Comparison of ENCODE assay signal across 8 mouse cellular contexts in the genomic region with DNA sequence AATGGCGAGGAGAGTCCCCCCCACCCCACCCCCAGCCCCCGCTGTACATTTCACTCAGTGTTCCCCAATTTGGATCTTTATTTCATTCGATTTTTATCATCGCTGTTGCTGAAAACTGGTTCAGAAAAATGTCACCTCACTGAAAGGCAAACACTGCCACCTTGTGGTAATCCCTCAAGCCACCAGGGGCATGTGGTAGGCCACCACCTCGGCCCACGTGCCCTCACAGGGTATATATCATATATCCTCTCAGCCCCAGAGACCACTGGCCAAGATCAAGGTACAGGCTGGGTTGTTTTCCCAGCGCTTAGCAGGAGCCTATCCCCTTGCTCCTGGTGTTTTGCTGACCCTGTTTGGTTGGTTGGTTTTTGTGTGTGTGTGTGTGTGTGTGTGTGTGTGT. TPM values are rescaled to one million over a fixed set of nuclear protein-coding genes. Genes with fewer than 3 reads are reported as not detected.
DNase-seq lines count a peak whose midpoint lies in the region; ATAC-seq lines count a peak whose summit lies in the region.

No protein-coding gene starts in this region.

- no peaks in the 10 kb centered on the region for H3K27me3 ChIP-seq in intestine, embryonic 16.5 days (replicated peaks; ENCODE audit: control insufficient read depth, insufficient read depth, low read length)
- no peaks in the 10 kb centered on the region for H3K27me3 ChIP-seq in liver, embryonic 16.5 days (ENCODE audit: control insufficient read depth, insufficient read depth, low read depth, low read length)

- H3K9me3 ChIP-seq in intestine, embryonic 16.5 days (ENCODE audit: control insufficient read depth, low read length): 0 out of 2 replicates have a peak, but pooled peaks cover 6% of the 10 kb centered on the region
- no peaks in the 10 kb centered on the region; the same call in 1 of the 2 replicates for H3K9me3 ChIP-seq in liver, embryonic 16.5 days (replicated peaks; ENCODE audit: control insufficient read depth, low read length)

- H3K4me1 ChIP-seq in intestine, embryonic 16.5 days (ENCODE audit: control insufficient read depth, insufficient read depth, low read length): no peaks in the 10 kb centered on the region
- no peaks in the 10 kb centered on the region for H3K4me1 ChIP-seq in liver, embryonic 16.5 days (ENCODE audit: control insufficient read depth, low read depth, low read length)

- peak; percentile 52; the same call in 1 of the 2 replicates for ATAC-seq in erythroid progenitor cell, adult 5-6 weeks (replicated peaks; ENCODE audit: low FRiP score, poor library complexity, severe bottlenecking)
- peak; percentile 59; the same call in 1 of the 2 replicates for ATAC-seq in intestine, embryonic 16.5 days
- ATAC-seq in liver, embryonic 16.5 days (ENCODE audit: low read depth): 0 out of 2 replicates have a peak, but pooled peaks have one; percentile 32

- no peak overlapping the region for H3K27ac ChIP-seq in intestine, embryonic 16.5 days (ENCODE audit: low read length)
- H3K27ac ChIP-seq in liver, embryonic 16.5 days (ENCODE audit: low read length): no peak overlapping the region

- peak; percentile 58 for DNase-seq in urinary bladder, postnatal 25 days (ENCODE audit: low spot score)
- no peak for DNase-seq in urinary bladder, adult 2 months (ENCODE audit: low spot score)
- DNase-seq in adrenal gland, postnatal 36 days: peak; percentile 66 to 80
- DNase-seq in retina, adult 2 months (ENCODE audit: low read depth, low spot score): peak; percentile 40
- DNase-seq in urinary bladder, adult 18-20 months (ENCODE audit: low spot score in 2 of 2): no peak

- no peaks in the 10 kb centered on the region for H3K36me3 ChIP-seq in intestine, embryonic 16.5 days (ENCODE audit: control insufficient read depth, insufficient read depth, low read length)
- H3K36me3 ChIP-seq in liver, embryonic 16.5 days (ENCODE audit: control insufficient read depth, insufficient read depth): no peaks in the 10 kb centered on the region

- 17% methylated on average over 7 of the region's 7 CpGs for WGBS in intestine, embryonic 16.5 days
- 18% methylated on average over 7 of the region's 7 CpGs for WGBS in liver, embryonic 16.5 days (ENCODE audit: insufficient replicate concordance)

- H3K4me3 ChIP-seq in intestine, embryonic 16.5 days (ENCODE audit: low read length): no peak overlapping the region
- H3K4me3 ChIP-seq in liver, embryonic 16.5 days (ENCODE audit: low read depth, low read length): no peak overlapping the region

- H3K4me2 ChIP-seq in intestine, embryonic 16.5 days (ENCODE audit: low read depth, low read length): no peak overlapping the region
- no peak overlapping the region for H3K4me2 ChIP-seq in liver, embryonic 16.5 days (ENCODE audit: low read depth, low read length)

- H3K9ac ChIP-seq in intestine, embryonic 16.5 days (ENCODE audit: low read depth, low read length): no peak overlapping the region
- H3K9ac ChIP-seq in liver, embryonic 16.5 days (ENCODE audit: low read depth, low read length): no peak overlapping the region

RNA-seq across cellular contexts. Expression of gene Ccdc114, which starts 11.2 kb away (rescaled TPM):
- 3.4 and 3.5 TPM in 2 replicates for polyA plus RNA-seq in urinary bladder, adult 2 months (2012; rRNA removed)
- 10 to 100 TPM; 31.8 to 38.9 TPM for total RNA-seq in adrenal gland, postnatal 36 days (2021)
- total RNA-seq in erythroid progenitor cell, adult 5-6 weeks (2015; ENCODE audit: low replicate concordance): not detected in 2 replicates
- 2.6 TPM in 1 of 2 replicates, not detected in the other for total RNA-seq in erythroid progenitor cell, adult 5-6 weeks (2017; ENCODE audit: low replicate concordance)
- 4.0 and 4.3 TPM in 2 replicates for polyA plus RNA-seq in intestine, embryonic 16.5 days (2015; fragmentation: Nextera tagmentation; extraction: Ambion mirVana)
- 0.94 and 1.2 TPM in 2 replicates for polyA plus RNA-seq in liver, embryonic 16.5 days (2015; fragmentation: Nextera tagmentation; extraction: Ambion mirVana)

RNA-seq across cellular contexts. Expression of gene Emp3, which starts 13.9 kb away (rescaled TPM):
- polyA plus RNA-seq in urinary bladder, adult 2 months (2012; rRNA removed): 213 and 219 TPM in 2 replicates
- 100 to 1,000 TPM; 264 to 580 TPM for total RNA-seq in adrenal gland, postnatal 36 days (2021)
- 75.5 and 85.4 TPM in 2 replicates for total RNA-seq in erythroid progenitor cell, adult 5-6 weeks (2015; ENCODE audit: low replicate concordance)
- total RNA-seq in erythroid progenitor cell, adult 5-6 weeks (2017; ENCODE audit: low replicate concordance): 19.1 and 41.8 TPM in 2 replicates
- polyA plus RNA-seq in intestine, embryonic 16.5 days (2015; fragmentation: Nextera tagmentation; extraction: Ambion mirVana): 128 and 147 TPM in 2 replicates
- polyA plus RNA-seq in liver, embryonic 16.5 days (2015; fragmentation: Nextera tagmentation; extraction: Ambion mirVana): 55.5 and 56.5 TPM in 2 replicates

RNA-seq across cellular contexts. Expression of gene Tmem143, which starts 38.4 kb away (rescaled TPM):
- polyA plus RNA-seq in urinary bladder, adult 2 months (2012; rRNA removed): 23.7 and 24.3 TPM in 2 replicates
- 10 to 100 TPM; 55.1 to 66.5 TPM for total RNA-seq in adrenal gland, postnatal 36 days (2021)
- total RNA-seq in erythroid progenitor cell, adult 5-6 weeks (2015; ENCODE audit: low replicate concordance): 0.84 and 1.1 TPM in 2 replicates
- 4.0 and 4.6 TPM in 2 replicates for total RNA-seq in erythroid progenitor cell, adult 5-6 weeks (2017; ENCODE audit: low replicate concordance)
- 8.1 TPM in 2 replicates for polyA plus RNA-seq in intestine, embryonic 16.5 days (2015; fragmentation: Nextera tagmentation; extraction: Ambion mirVana)
- polyA plus RNA-seq in liver, embryonic 16.5 days (2015; fragmentation: Nextera tagmentation; extraction: Ambion mirVana): 3.5 and 4.3 TPM in 2 replicates

RNA-seq across cellular contexts. Expression of gene Syngr4, which starts 38.6 kb away (rescaled TPM):
- polyA plus RNA-seq in urinary bladder, adult 2 months (2012; rRNA removed): 0.10 TPM in 1 of 2 replicates, not detected in the other
- under 1 TPM in 1 of 2 experiments, not detected in 1; 0.36 TPM for total RNA-seq in adrenal gland, postnatal 36 days (2021)
- total RNA-seq in erythroid progenitor cell, adult 5-6 weeks (2015; ENCODE audit: low replicate concordance): not detected in 2 replicates
- 1.3 TPM in 1 of 2 replicates, not detected in the other for total RNA-seq in erythroid progenitor cell, adult 5-6 weeks (2017; ENCODE audit: low replicate concordance)
- polyA plus RNA-seq in intestine, embryonic 16.5 days (2015; fragmentation: Nextera tagmentation; extraction: Ambion mirVana): 0.62 and 0.98 TPM in 2 replicates
- polyA plus RNA-seq in liver, embryonic 16.5 days (2015; fragmentation: Nextera tagmentation; extraction: Ambion mirVana): 0.71 and 0.95 TPM in 2 replicates

RNA-seq across cellular contexts. Expression of gene Grin2d, which starts 56.9 kb away (rescaled TPM):
- 1.6 and 2.4 TPM in 2 replicates for polyA plus RNA-seq in urinary bladder, adult 2 months (2012; rRNA removed)
- 1 to 10 TPM in 1 of 2 experiments, under 1 TPM in 1; 0.63 to 1.2 TPM for total RNA-seq in adrenal gland, postnatal 36 days (2021)
- total RNA-seq in erythroid progenitor cell, adult 5-6 weeks (2015; ENCODE audit: low replicate concordance): not detected in 2 replicates
- not detected in 2 replicates for total RNA-seq in erythroid progenitor cell, adult 5-6 weeks (2017; ENCODE audit: low replicate concordance)
- polyA plus RNA-seq in intestine, embryonic 16.5 days (2015; fragmentation: Nextera tagmentation; extraction: Ambion mirVana): 0.31 and 0.39 TPM in 2 replicates
- polyA plus RNA-seq in liver, embryonic 16.5 days (2015; fragmentation: Nextera tagmentation; extraction: Ambion mirVana): 0.04 and 0.05 TPM in 2 replicates

Comparison
In these comparisons a context has a peak if more than half of its experiments do, and no peak if none do; other contexts are left out.
1. DNase-seq: peak in urinary bladder, postnatal 25 days (single experiment), adrenal gland, postnatal 36 days (2 of 2) and retina, adult 2 months (single experiment); none in urinary bladder, adult 2 months (single experiment) and urinary bladder, adult 18-20 months (0 of 2).
2. Peak in every context shown above with its lines, with median percentiles within 50 percentile points of each other: ATAC-seq.